Comparison of ENCODE assay signal across 16 mouse cellular contexts in genomic region chr2:72898782-72899305, GRCm38 (mm10).
DNase-seq lines count a peak whose midpoint lies in the region; ATAC-seq and TF ChIP-seq lines count a peak whose summit lies in the region.
"Had no signal": no experiment of that assay in that cellular context is flagged by ENCODE, and none has a peak within 500 bp of the region (broad histone marks: within the 10 kb centered on the region; RNA-seq: fewer than 3 reads in every experiment).

No protein-coding gene starts in this region.

- no peak overlapping the region for H3K9ac ChIP-seq in heart, embryonic 13.5 days
- no peak overlapping the region for H3K9ac ChIP-seq in heart, postnatal 0 days (replicated peaks; ENCODE audit: low read depth, low read length)
- no peak overlapping the region for H3K9ac ChIP-seq in heart, embryonic 11.5 days (ENCODE audit: low read depth, low read length)
- no peak overlapping the region for H3K9ac ChIP-seq in lung, postnatal 0 days (replicated peaks; ENCODE audit: low read depth)
- H3K9ac ChIP-seq: forebrain, embryonic 13.5 days; forebrain, postnatal 0 days; hindbrain, embryonic 14.5 days; intestine, embryonic 15.5 days had no signal

- peaks cover 12% of the 10 kb centered on the region; the same call in 1 of the 2 replicates for H3K9me3 ChIP-seq in heart, embryonic 13.5 days
- H3K9me3 ChIP-seq in heart, postnatal 0 days (replicated peaks; ENCODE audit: control insufficient read depth, low read length), result no peaks in the 10 kb centered on the region
- H3K9me3 ChIP-seq in heart, embryonic 11.5 days (replicated peaks; ENCODE audit: control insufficient read depth, low read length), result peaks cover 6% of the 10 kb centered on the region; the same call in 1 of the 2 replicates
- H3K9me3 ChIP-seq in lung, postnatal 0 days (ENCODE audit: low read length), result no peaks in the 10 kb centered on the region
- H3K9me3 ChIP-seq: hindbrain, embryonic 10.5 days; intestine, embryonic 15.5 days had no signal

- 62% methylated on average over 2 of the region's 2 CpGs for WGBS in heart, embryonic 13.5 days
- WGBS in heart, postnatal 0 days, result 55% methylated on average over 2 of the region's 2 CpGs
- 83% methylated on average over 2 of the region's 2 CpGs for WGBS in heart, embryonic 11.5 days (ENCODE audit: insufficient replicate concordance)
- 66% methylated on average over 2 of the region's 2 CpGs for WGBS in lung, postnatal 0 days

- no peak overlapping the region for H3K4me3 ChIP-seq in heart, embryonic 13.5 days
- H3K4me3 ChIP-seq in heart, postnatal 0 days (ENCODE audit: low read depth, low read length), result no peak overlapping the region
- no peak overlapping the region for H3K4me3 ChIP-seq in heart, embryonic 11.5 days (ENCODE audit: low read depth, low read length)
- no peak overlapping the region for H3K4me3 ChIP-seq in lung, postnatal 0 days (ENCODE audit: low read depth, low read length)
- H3K4me3 ChIP-seq: embryonic facial prominence, embryonic 10.5 days; forebrain, embryonic 13.5 days; hindbrain, embryonic 10.5 days; intestine, embryonic 15.5 days had no signal

- H3K4me2 ChIP-seq in heart, embryonic 13.5 days, result no peak overlapping the region
- H3K4me2 ChIP-seq in heart, postnatal 0 days (ENCODE audit: low read depth, low read length), result no peak overlapping the region
- H3K4me2 ChIP-seq in heart, embryonic 11.5 days, result no peak overlapping the region
- H3K4me2 ChIP-seq in lung, postnatal 0 days (replicated peaks; ENCODE audit: low read depth, low read length), result no peak overlapping the region
- H3K4me2 ChIP-seq: forebrain, embryonic 13.5 days; hindbrain, embryonic 14.5 days; intestine, embryonic 15.5 days had no signal

- peak overlapping the region; percentile 75 for H3K27ac ChIP-seq in heart, embryonic 13.5 days (replicated peaks)
- H3K27ac ChIP-seq in heart, postnatal 0 days (ENCODE audit: low read depth), result peak overlapping the region; percentile 69
- H3K27ac ChIP-seq in heart, embryonic 11.5 days (ENCODE audit: low read depth, low read length), result no peak overlapping the region
- H3K27ac ChIP-seq in lung, postnatal 0 days (ENCODE audit: low read length), result no peak overlapping the region
- H3K27ac ChIP-seq: embryonic facial prominence, embryonic 10.5 days; forebrain, embryonic 13.5 days; hindbrain, embryonic 10.5 days; hindbrain, embryonic 14.5 days; intestine, embryonic 15.5 days had no signal

- no peak for DNase-seq in heart, adult 8-10 months (ENCODE audit: low spot score)
- no peak for DNase-seq in heart, postnatal 0 days (ENCODE audit: low spot score)
- peak; percentile 6 for DNase-seq in lung, postnatal 0 days (ENCODE audit: low spot score)
- DNase-seq in lung, postnatal 10 days, result no peak
- no peak for DNase-seq in urinary bladder, postnatal 4 days (ENCODE audit: low spot score in 2 of 2)
- DNase-seq: cerebellum, adult 2 months; forebrain, postnatal 0 days; gastrocnemius, postnatal 14 days had no signal

- H3K4me1 ChIP-seq in heart, embryonic 13.5 days, result peaks cover 6% of the 10 kb centered on the region
- no peaks in the 10 kb centered on the region for H3K4me1 ChIP-seq in heart, postnatal 0 days (ENCODE audit: control insufficient read depth, insufficient read depth)
- no peaks in the 10 kb centered on the region for H3K4me1 ChIP-seq in heart, embryonic 11.5 days (ENCODE audit: control insufficient read depth, insufficient read depth, low read length)
- no peaks in the 10 kb centered on the region for H3K4me1 ChIP-seq in lung, postnatal 0 days (ENCODE audit: insufficient read depth, low read depth, low read length)
- H3K4me1 ChIP-seq: embryonic facial prominence, embryonic 10.5 days; forebrain, embryonic 13.5 days; hindbrain, embryonic 10.5 days; intestine, embryonic 15.5 days had no signal

- H3K27me3 ChIP-seq in heart, embryonic 13.5 days (replicated peaks), result no peaks in the 10 kb centered on the region
- H3K27me3 ChIP-seq in heart, postnatal 0 days (ENCODE audit: control insufficient read depth, insufficient read depth, low read length), result no peaks in the 10 kb centered on the region
- no peaks in the 10 kb centered on the region for H3K27me3 ChIP-seq in heart, embryonic 11.5 days (ENCODE audit: control insufficient read depth, insufficient read depth, low read length)
- no peaks in the 10 kb centered on the region for H3K27me3 ChIP-seq in lung, postnatal 0 days (replicated peaks; ENCODE audit: insufficient read depth, low read length)
- H3K27me3 ChIP-seq: CH12.LX; forebrain, embryonic 13.5 days; intestine, embryonic 15.5 days had no signal

- no peak for TF ChIP-seq CTCF in heart, postnatal 0 days (IDR thresholded peaks at IDR 0.05; ENCODE audit: low read depth)
- no peak for TF ChIP-seq CTCF in lung, postnatal 0 days (IDR thresholded peaks at IDR 0.05)

- peaks cover 5% of the 10 kb centered on the region; the same call in 1 of the 2 replicates for H3K36me3 ChIP-seq in heart, embryonic 13.5 days
- no peaks in the 10 kb centered on the region for H3K36me3 ChIP-seq in heart, postnatal 0 days (replicated peaks; ENCODE audit: control insufficient read depth, insufficient read depth, low read length)
- H3K36me3 ChIP-seq in heart, embryonic 11.5 days (ENCODE audit: control insufficient read depth, insufficient read depth, low read length), result no peaks in the 10 kb centered on the region
- H3K36me3 ChIP-seq in lung, postnatal 0 days (ENCODE audit: insufficient read depth, low read length), result no peaks in the 10 kb centered on the region
- H3K36me3 ChIP-seq: embryonic facial prominence, embryonic 10.5 days; hindbrain, embryonic 10.5 days; intestine, embryonic 15.5 days had no signal

- no peak for TF ChIP-seq EP300 in heart, postnatal 0 days (IDR thresholded peaks at IDR 0.05; ENCODE audit: low read depth)
- TF ChIP-seq EP300 in lung, postnatal 0 days (IDR thresholded peaks at IDR 0.05), result no peak

- ATAC-seq in heart, embryonic 13.5 days (ENCODE audit: extremely low read depth, insufficient number of reproducible peaks, low FRiP score, low TSS enrichment), result no peak
- no peak for ATAC-seq in heart, postnatal 0 days (ENCODE audit: insufficient read depth, low read depth)
- ATAC-seq in heart, embryonic 11.5 days (replicated peaks; ENCODE audit: insufficient number of reproducible peaks, low FRiP score, low TSS enrichment), result no peak
- ATAC-seq in lung, postnatal 0 days, result no peak
- ATAC-seq: forebrain, embryonic 13.5 days; forebrain, postnatal 0 days; intestine, embryonic 15.5 days had no signal

Comparison
In these comparisons a context has a peak if more than half of its experiments do, and no peak if none do; other contexts are left out.
1. H3K27ac ChIP-seq: peak in heart, embryonic 13.5 days (single experiment) and heart, postnatal 0 days (single experiment); none in heart, embryonic 11.5 days (single experiment) and lung, postnatal 0 days (single experiment).